Mouse (Mus musculus): Measurements from ENCODE around the gene Lrrc71. TPM values are rescaled to one million over a fixed set of nuclear protein-coding genes. Genes with fewer than 3 reads are reported as not detected.

Gene Lrrc71
- 0.36 and 0.62 TPM in 2 replicates for polyA plus RNA-seq (2015; fragmentation: Nextera tagmentation; extraction: Ambion mirVana)

DNA sequence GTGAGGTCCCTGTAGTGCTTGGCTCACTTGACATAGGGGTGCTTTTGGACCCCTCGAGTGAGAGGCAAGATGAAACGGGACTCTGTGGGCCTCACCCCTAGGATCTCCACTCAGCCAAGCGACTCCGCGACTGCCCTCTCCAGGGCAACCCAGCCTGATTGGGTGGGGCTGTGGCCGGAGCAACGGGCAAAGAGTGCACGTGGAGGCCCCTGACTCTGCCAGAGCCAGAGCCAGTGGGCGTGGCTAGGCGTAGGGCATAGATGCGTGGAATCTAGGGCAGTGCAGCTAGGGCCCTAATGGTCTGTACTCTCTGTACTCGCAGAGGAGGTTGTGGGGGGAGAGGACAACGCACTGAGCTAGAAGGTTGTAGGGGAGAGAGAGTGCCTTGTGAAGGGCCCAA is at the start of gene Lrrc71:
Gene Lrrc71, minus strand, starts transcription at position 195 of the 400 bp plus-strand sequence.
- Histone ChIP-seq H3K27ac (no peak within 1 kb of the TSS), H3K4me2 (replicated peaks) (no peak within 1 kb of the TSS), H3K4me3 (replicated peaks) (no peak within 1 kb of the TSS), H3K9me3 (no peaks in the 10 kb centered on the region), H3K4me1 (replicated peaks) (peaks cover 15% of the 10 kb centered on the region), H3K27me3 (peaks cover under 1% of the 10 kb centered on the region; the same call in 1 of the 2 replicates), H3K9ac (replicated peaks) (no peak within 1 kb of the TSS), H3K36me3 (no peaks in the 10 kb centered on the region)
- ATAC-seq, result peak; percentile 44; the same call in 1 of the 2 replicates
- 42% methylated on average over 13 of the region's 13 CpGs for WGBS

DNA sequence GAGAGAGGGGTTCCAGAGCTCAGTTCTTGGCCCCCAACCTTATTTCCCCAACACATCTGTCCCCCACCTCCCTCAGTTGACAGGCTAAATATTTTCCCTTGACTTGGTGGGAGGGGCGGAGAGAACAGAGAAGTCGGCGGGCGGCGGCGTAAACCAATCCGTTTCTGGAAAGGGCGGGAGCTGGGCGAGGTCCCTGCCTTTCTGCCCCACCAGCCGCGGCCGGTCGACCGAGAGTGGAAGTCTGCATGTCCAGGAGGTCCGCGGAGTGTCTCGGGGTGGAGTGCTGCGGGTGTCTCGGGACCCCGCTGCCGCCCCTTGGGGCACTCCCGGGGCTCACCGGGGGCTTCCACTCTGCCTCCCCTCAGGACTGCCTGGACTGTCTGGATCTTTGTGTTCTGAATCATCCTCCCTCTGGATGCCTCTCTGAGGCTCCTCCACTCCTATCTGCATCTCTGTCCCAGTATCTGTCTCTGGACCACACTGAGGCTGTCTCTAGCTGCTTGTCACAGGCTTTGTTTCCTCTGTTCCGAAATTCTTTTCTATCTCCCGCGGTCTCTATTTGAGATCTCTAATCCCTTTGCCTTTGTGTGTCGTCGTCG is 48.4 kb upstream of the Lrrc71 start, which contains the start of gene Insrr:
Gene Insrr, plus strand, starts transcription at position 216 of the 599 bp plus-strand sequence.
- ATAC-seq, result no peak
- under 1% methylated on average over 29 of the region's 29 CpGs for WGBS
- Histone ChIP-seq H3K9ac (replicated peaks) (peak within 1 kb of the TSS; percentile 46), H3K36me3 (no peaks in the 10 kb centered on the region), H3K9me3 (no peaks in the 10 kb centered on the region), H3K4me2 (replicated peaks) (peak within 1 kb of the TSS; percentile 59), H3K4me3 (replicated peaks) (peak within 1 kb of the TSS; percentile 29), H3K27ac (no peak within 1 kb of the TSS), H3K27me3 (peaks cover 97% of the 10 kb centered on the region), H3K4me1 (replicated peaks) (peaks cover 35% of the 10 kb centered on the region)

DNA sequence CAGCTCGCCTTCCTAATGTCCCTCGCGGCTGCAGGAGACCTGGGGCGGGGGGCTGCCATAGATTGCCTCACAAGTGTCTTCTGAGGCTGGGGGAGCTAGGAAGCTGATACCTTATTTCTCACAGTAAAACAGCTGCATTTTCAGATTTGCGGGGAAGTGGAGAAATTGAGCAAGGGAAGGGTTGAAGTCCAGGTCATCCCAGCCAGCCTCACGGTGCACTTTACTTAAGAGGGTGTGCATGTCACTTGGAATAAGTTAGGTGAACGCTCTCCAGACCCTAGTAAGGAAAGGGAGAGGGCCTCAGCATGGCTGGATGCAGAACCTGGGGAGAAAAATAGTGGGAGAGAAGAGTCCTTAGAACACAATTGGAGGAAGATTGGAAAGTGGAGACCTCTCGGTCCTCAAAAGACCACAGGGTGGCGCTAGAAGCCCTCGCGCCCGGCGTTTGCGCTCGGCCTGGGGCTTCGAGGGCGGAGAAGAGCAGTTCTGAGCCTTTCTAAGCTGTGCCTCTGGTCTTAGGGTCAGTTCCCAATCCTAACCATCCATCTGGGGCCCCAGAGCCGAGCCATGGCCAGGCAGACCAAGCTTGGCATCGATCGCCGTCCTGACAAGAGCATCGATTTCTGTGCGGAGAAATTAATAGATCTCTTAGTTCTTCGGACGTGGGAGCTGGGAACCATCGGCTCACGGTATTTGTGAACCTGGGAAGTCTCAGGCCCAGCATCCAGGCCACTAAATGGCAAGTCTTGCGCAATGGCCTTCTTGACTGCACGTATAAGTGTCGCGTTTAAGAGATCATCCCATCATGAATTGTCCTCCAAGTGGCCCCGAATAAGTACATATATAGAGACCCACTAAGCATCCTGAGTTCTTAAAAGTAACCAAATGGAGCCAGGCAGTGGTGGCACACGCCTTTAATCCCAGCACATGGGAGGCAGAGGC is 47.2 kb upstream of the Lrrc71 start:
- Histone ChIP-seq H3K27ac (no peak overlapping the region), H3K27me3 (peaks cover 99% of the 10 kb centered on the region), H3K9ac (replicated peaks) (peak overlapping the region; percentile 54; the same call in 1 of the 2 replicates), H3K4me2 (replicated peaks) (peak overlapping the region; percentile 59), H3K9me3 (no peaks in the 10 kb centered on the region), H3K4me3 (replicated peaks) (peak overlapping the region; percentile 35), H3K36me3 (no peaks in the 10 kb centered on the region), H3K4me1 (replicated peaks) (peaks cover 35% of the 10 kb centered on the region)
- WGBS, result 13% methylated on average over 33 of the region's 33 CpGs
- 0 out of 2 replicates have a peak, but pooled peaks have one; percentile 5 for ATAC-seq

DNA sequence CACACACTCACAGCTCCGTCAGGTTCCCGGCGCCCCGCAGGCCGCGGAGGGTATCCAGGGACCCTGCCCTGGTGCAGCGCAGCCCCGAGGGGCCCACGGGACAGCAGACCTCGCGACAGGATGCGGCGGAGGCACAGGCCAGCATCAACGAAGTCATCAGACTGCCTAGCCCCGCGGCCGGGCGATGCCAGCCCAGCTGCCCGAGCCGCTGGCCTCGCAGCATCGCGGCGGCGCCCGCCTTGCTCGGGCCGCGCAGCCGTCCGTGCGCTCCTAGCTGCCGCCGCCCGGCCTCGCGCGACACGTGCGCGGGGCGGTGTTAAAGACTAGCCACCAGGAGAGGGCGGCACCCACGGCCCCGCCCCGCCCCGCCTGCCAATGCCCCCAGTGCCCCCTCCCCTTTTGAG is 46.5 kb upstream of the Lrrc71 start, which contains the start of gene Ntrk1:
Gene Ntrk1, minus strand, starts transcription at position 241 of the 404 bp plus-strand sequence.
- H3K27me3 ChIP-seq, result peaks cover 94% of the 10 kb centered on the region
- H3K4me3 ChIP-seq (replicated peaks), result peak within 1 kb of the TSS; percentile 35
- peak; percentile 51 for ATAC-seq
- no peaks in the 10 kb centered on the region for H3K36me3 ChIP-seq
- peaks cover 37% of the 10 kb centered on the region for H3K4me1 ChIP-seq (replicated peaks)
- H3K9me3 ChIP-seq, result no peaks in the 10 kb centered on the region
- H3K4me2 ChIP-seq (replicated peaks), result peak within 1 kb of the TSS; percentile 59
- WGBS, result under 1% methylated on average over 47 of the region's 47 CpGs
- H3K9ac ChIP-seq (replicated peaks), result peak within 1 kb of the TSS; percentile 54; the same call in 1 of the 2 replicates
- no peak within 1 kb of the TSS for H3K27ac ChIP-seq

DNA sequence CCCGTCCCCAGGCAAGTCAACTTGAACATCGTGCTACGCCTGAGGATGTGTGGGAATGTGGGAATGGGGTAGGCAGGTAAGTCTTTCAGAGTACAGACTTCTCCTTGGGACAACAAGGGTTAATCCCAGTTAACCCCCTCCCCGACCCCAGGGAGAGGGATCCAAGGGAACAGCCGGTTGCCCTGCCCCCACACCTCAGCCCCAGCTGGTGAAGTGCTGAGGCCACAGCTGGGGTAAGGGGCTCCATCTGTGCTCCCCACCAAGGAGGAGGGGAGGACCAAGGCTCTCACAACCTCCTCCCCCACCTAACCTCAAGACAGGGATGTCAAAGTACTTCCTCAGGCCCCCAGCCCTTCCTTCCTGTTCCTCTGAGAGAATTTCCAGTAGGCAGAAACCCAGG is 41.3 kb upstream of the Lrrc71 start:
- 0 out of 2 replicates have a peak, but pooled peaks have one; percentile 9 for ATAC-seq
- no peak overlapping the region for H3K4me3 ChIP-seq (replicated peaks)
- no peaks in the 10 kb centered on the region for H3K36me3 ChIP-seq
- no peak overlapping the region for H3K4me2 ChIP-seq (replicated peaks)
- no peak overlapping the region for H3K27ac ChIP-seq
- no peak overlapping the region for H3K9ac ChIP-seq (replicated peaks)
- WGBS, result 34% methylated on average over 5 of the region's 5 CpGs
- H3K4me1 ChIP-seq (replicated peaks), result peaks cover 21% of the 10 kb centered on the region
- no peaks in the 10 kb centered on the region for H3K9me3 ChIP-seq
- H3K27me3 ChIP-seq, result peaks cover 44% of the 10 kb centered on the region

DNA sequence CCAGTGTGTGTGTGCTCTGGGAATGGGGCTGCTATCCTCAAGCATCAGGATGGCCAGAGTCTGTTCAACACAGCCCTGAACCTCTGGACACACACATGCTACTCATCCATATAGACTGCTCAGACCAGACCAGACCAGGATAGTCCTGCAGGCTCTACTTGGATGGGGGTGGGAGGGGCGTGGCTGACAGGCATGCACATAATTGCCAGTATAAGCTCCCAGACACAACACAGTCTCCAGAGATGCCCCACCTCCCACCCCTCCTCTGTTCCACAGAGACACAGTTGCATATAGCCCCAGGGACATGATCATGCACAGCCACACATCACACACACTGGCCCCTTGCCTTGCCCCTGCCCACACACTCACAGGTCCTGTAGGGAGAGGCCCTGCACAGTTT is 40.8 kb upstream of the Lrrc71 start:
- Histone ChIP-seq H3K9me3 (no peaks in the 10 kb centered on the region), H3K27me3 (peaks cover 39% of the 10 kb centered on the region), H3K4me2 (replicated peaks) (no peak overlapping the region), H3K4me1 (replicated peaks) (peaks cover 17% of the 10 kb centered on the region), H3K27ac (no peak overlapping the region), H3K9ac (replicated peaks) (no peak overlapping the region), H3K36me3 (no peaks in the 10 kb centered on the region), H3K4me3 (replicated peaks) (no peak overlapping the region)
- 46% methylated on average over 1 of the region's 1 CpGs for WGBS
- ATAC-seq, result peak; percentile 37; the same call in 1 of the 2 replicates

DNA sequence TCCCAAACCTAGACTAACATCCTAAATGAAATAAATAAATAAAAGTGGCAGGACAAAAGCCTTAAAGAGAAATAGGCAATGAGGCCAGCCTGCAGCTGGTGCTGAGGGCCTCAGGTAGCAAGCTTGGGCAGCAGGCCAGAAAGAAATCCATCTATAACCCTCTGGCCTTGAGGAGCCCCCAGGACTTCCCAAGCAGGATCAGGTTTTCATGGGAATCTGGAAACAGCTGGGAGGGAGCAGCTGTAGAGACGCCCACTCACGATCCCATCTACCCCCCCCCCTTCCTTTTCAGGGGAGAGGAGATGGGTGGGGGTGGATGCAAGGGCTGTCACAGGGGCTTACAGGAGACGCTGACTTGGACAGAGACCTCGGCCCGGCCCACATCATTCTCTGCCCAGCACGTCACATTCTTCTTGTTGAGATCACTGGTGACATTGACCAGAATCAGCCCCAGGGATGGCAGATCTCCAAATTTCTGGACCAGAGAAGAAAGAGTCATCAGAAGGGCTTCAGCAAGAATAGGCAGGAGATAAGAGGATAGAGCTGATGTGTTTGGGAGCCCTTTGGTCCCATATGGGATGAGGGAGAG is 37.3 kb upstream of the Lrrc71 start:
- H3K4me1 ChIP-seq (replicated peaks), result peaks cover 17% of the 10 kb centered on the region
- 68% methylated on average over 6 of the region's 6 CpGs for WGBS
- no peak overlapping the region for H3K4me2 ChIP-seq (replicated peaks)
- H3K27ac ChIP-seq, result no peak overlapping the region
- no peak overlapping the region for H3K9ac ChIP-seq (replicated peaks)
- H3K36me3 ChIP-seq, result no peaks in the 10 kb centered on the region
- no peaks in the 10 kb centered on the region for H3K9me3 ChIP-seq
- peaks cover 10% of the 10 kb centered on the region for H3K27me3 ChIP-seq
- no peak overlapping the region for H3K4me3 ChIP-seq (replicated peaks)
- no peak for ATAC-seq

DNA sequence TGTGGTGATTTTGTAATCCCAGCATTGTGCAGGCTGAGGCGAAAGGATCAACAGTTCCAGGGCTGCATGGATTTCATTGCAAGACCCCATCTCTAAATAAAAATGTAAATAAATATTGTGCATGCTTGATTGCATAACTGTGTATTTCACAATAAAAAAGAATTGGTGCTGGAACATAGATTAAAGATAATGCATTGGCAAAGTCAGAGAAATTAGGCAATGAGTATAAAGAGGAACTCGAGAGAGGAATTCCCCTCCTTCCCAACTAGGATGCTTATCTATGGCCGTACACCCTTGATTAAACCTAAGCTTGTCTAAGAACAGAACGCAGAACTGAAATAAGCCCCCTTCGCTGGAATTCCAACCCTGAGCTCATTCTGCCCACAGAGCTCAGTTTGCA is 36.7 kb upstream of the Lrrc71 start:
- H3K4me1 ChIP-seq (replicated peaks), result peaks cover 17% of the 10 kb centered on the region
- H3K36me3 ChIP-seq, result no peaks in the 10 kb centered on the region
- no peak overlapping the region for H3K4me3 ChIP-seq (replicated peaks)
- H3K9me3 ChIP-seq, result no peaks in the 10 kb centered on the region
- H3K4me2 ChIP-seq (replicated peaks), result no peak overlapping the region
- no peak overlapping the region for H3K9ac ChIP-seq (replicated peaks)
- H3K27ac ChIP-seq, result no peak overlapping the region
- H3K27me3 ChIP-seq, result peaks cover 7% of the 10 kb centered on the region
- WGBS, result 83% methylated on average over 5 of the region's 5 CpGs
- ATAC-seq, result no peak

DNA sequence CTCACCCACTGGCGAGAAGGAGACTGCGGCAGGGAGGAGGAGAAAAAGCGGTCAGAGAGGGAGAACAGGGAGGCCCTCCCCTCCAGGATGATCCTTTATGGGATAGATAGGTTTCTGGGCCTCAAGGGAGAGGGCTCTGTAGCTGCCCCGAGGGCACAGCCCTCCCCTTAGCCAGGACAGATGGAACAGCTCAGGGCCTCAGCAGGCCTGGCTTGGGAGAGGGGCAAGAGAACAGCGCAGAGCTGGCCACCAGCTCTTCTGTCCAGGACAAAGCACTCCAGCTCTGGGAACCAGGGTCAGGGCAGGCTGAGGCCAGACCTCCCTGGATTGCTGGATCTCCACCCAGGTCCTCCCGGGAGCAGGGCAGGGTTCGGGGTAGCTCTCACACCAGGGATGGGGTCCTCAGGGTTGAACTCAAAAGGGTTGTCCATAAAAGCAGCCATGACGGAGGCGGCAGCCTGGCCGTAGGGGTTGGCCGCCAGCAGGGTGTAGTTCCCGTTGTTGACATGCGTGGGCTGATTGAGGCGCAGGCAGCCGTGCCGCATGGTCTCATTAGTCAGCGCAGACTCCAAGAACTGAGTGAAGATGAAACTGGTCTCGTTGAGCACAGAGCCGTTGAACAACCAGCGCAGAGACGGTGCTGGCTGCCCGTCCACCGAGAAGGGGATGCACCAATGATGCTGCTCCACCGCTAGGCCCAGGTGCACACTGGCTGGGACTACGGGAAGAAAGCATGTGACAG is 35.0 kb upstream of the Lrrc71 start:
- Histone ChIP-seq H3K9ac (replicated peaks) (no peak overlapping the region), H3K4me2 (replicated peaks) (no peak overlapping the region), H3K27ac (no peak overlapping the region), H3K36me3 (no peaks in the 10 kb centered on the region), H3K27me3 (peaks cover 17% of the 10 kb centered on the region), H3K4me1 (replicated peaks) (peaks cover 13% of the 10 kb centered on the region), H3K9me3 (no peaks in the 10 kb centered on the region), H3K4me3 (replicated peaks) (no peak overlapping the region)
- ATAC-seq, result no peak
- 85% methylated on average over 25 of the region's 25 CpGs for WGBS

DNA sequence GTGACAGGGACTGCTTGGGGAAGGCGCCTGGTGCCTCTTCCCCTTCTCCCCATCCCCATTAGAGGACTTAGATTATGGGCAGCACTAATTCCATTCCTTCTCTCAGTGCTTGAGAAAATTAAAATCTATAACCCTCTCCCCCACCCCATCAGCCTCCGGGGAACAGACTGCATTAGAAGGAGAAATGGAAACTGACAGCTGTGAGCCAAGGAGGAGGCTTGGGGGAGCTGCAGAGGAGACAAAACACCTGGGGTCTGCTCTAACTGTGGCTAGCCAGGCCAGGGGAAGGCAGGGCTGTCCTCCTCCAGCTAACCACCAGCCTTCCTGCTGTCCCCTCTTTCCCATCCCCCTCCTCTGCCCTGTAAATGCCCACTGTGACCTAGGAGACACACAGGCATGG is 30.7 kb upstream of the Lrrc71 start:
- H3K27ac ChIP-seq, result peak overlapping the region; percentile 51; the same call in 1 of the 2 replicates

DNA sequence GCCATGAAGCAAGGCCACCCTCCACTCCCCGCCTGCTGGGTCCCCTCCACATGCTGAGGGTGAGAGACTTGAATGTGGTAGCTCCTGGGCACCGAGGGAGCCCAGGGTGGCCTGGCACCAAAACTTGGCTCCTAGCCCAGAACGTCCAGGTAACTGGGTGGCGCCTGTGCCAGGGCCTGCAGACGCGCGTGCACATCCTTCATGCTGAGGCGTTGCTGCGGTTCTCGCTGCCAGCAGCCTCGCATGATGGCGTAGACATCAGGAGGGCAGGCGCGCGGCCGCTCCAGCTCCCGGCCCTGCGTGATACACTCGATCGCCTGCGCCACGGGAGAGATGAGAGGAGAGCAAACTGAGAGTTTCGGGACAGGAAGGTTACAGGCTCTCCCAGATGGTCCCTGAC is 29.9 kb upstream of the Lrrc71 start:
- no peaks in the 10 kb centered on the region for H3K36me3 ChIP-seq
- peaks cover 35% of the 10 kb centered on the region for H3K4me1 ChIP-seq (replicated peaks)
- ATAC-seq, result peak; percentile 15; the same call in 1 of the 2 replicates
- H3K4me3 ChIP-seq (replicated peaks), result no peak overlapping the region
- H3K27me3 ChIP-seq, result peaks cover 29% of the 10 kb centered on the region
- peak overlapping the region; percentile 51; the same call in 1 of the 2 replicates for H3K27ac ChIP-seq
- H3K9ac ChIP-seq (replicated peaks), result 0 out of 2 replicates have a peak overlapping the region, but pooled peaks have one; percentile 12
- 57% methylated on average over 23 of the region's 23 CpGs for WGBS
- no peaks in the 10 kb centered on the region for H3K9me3 ChIP-seq
- peak overlapping the region; percentile 27; the same call in 1 of the 2 replicates for H3K4me2 ChIP-seq (replicated peaks)

More for the DNA sequence above, 30.7 kb upstream of the Lrrc71 start:
- no peak overlapping the region for H3K9ac ChIP-seq (replicated peaks)
- no peaks in the 10 kb centered on the region for H3K36me3 ChIP-seq
- ATAC-seq, result peak; percentile 21
- H3K4me2 ChIP-seq (replicated peaks), result no peak overlapping the region
- 25% methylated on average over 2 of the region's 2 CpGs for WGBS
- H3K4me1 ChIP-seq (replicated peaks), result peaks cover 35% of the 10 kb centered on the region
- peaks cover 29% of the 10 kb centered on the region for H3K27me3 ChIP-seq
- H3K4me3 ChIP-seq (replicated peaks), result no peak overlapping the region
- H3K9me3 ChIP-seq, result no peaks in the 10 kb centered on the region

Data from midbrain, embryonic 13.5 days (tissue).